Mouse (Mus musculus) G1E (cell line): ENCODE results near the gene Anxa6. TPM values are rescaled to one million over a fixed set of nuclear protein-coding genes. Genes with fewer than 3 reads are reported as not detected.
A peak's percentile ranks its signal among the peaks of the same experiment; 100 is the strongest.

Source experiments
- ATAC-seq: 2 replicates; pipeline ENCODE4 v1.8.0; 2016; ENCODE audit warnings: mild to moderate bottlenecking; ENCODE audit not compliant: insufficient number of reproducible peaks, poor library complexity, low FRiP score, severe bottlenecking; ENCODE audit errors: extremely low read depth
- DNase-seq: peaks from one replicate; pipeline ENCODE4 v3.0.0; 2012; ENCODE audit warnings: low spot score
- H3K27me3 ChIP-seq: 2 replicates; pipeline ENCODE4 v1.6.1; 2012; ENCODE audit warnings: mild to moderate bottlenecking, low read length, inconsistent platforms; ENCODE audit not compliant: insufficient read depth
- H3K36me3 ChIP-seq: replicated peaks from 2 replicates; pipeline ENCODE3; 2012; ENCODE audit warnings: mild to moderate bottlenecking, inconsistent platforms
- H3K4me1 ChIP-seq: 2 replicates; pipeline ENCODE4 v1.6.1; 2012; ENCODE audit warnings: low read depth, low read length, inconsistent platforms, mixed read lengths; ENCODE audit not compliant: insufficient read depth
- H3K4me3 ChIP-seq: 2 replicates; pipeline ENCODE4 v1.5.1; 2012; ENCODE audit warnings: low read depth, mild to moderate bottlenecking, inconsistent platforms, low read length, moderate library complexity, mixed read lengths
- H3K9me3 ChIP-seq: replicated peaks from 2 replicates; pipeline ENCODE4 v1.6.1; 2012; ENCODE audit warnings: inconsistent platforms
- CTCF ChIP-seq: IDR thresholded peaks from 2 replicates; pipeline ENCODE4 v1.5.1; 2012; ENCODE audit warnings: low read depth, low read length, inconsistent platforms, mixed read lengths
- GATA1 ChIP-seq: IDR thresholded peaks from 2 replicates; pipeline ENCODE4 v1.6.1; 2012; ENCODE audit warnings: borderline replicate concordance, low read length, inconsistent platforms, mixed read lengths
- GATA2 ChIP-seq: IDR thresholded peaks from 2 replicates; pipeline ENCODE4 v1.6.1; 2012; ENCODE audit warnings: low read depth, low read length, inconsistent platforms, borderline replicate concordance
- POLR2AphosphoS5 ChIP-seq: IDR thresholded peaks from 2 replicates; pipeline ENCODE4 v1.6.1; 2012; ENCODE audit warnings: low read depth, low read length, inconsistent platforms; ENCODE audit not compliant: insufficient replicate concordance
- TAL1 ChIP-seq: conservative IDR thresholded peaks from 2 replicates; pipeline ENCODE4 v1.6.1; 2012; ENCODE audit warnings: low read depth, low read length, inconsistent platforms, mixed read lengths
- polyA plus RNA-seq: library from polyadenylated mRNA; stranded (reverse); fragments of >175 nt; gene quantifications from 2 replicates; pipeline ENCODE4 v1.2.3, GENCODE M21; 2012
- total RNA-seq, 2 experiments: library from RNA; stranded (forward) in 1 of 2; stranded (reverse) in 1 of 2; fragments of 200-1000 nt in 1 of 2; fragments of >200 nt in 1 of 2; fragmentation: Nextera tagmentation in 1 of 2; gene quantifications; 2 replicates each; pipeline ENCODE4 v1.2.3; 2014 to 2017

Anxa6 gene
- total and polyA plus RNA-seq, 3 experiments: 0.04 to 0.87 TPM; not detected in 1

DNA sequence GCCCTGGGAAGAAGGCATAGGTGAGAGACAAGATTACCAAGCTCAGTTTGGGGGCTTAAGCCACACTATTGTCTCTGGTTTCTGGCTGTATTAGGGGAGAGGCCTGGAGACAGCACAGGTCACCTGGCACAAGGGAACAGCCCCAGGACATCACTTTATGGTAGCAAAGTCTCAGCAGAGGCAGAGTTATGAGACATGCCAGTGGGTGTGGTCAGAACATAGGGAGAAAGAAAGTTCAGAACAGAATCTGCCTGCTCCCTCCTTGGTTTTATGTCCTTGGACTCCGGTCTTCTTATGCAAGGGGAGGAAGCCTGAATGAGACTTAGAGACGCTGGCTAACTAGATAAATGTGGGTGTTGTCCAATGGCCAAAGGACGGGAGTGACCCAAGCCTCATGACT is 88.5 kb downstream of the Anxa6 start:
- Histone ChIP-seq H3K4me3 (no peak overlapping the region), H3K9me3 (no peaks in the 10 kb centered on the region), H3K27me3 (no peaks in the 10 kb centered on the region), H3K36me3 (peaks cover 68% of the 10 kb centered on the region), H3K4me1 (no peaks in the 10 kb centered on the region; the same call in 1 of the 2 replicates)
- DNase-seq (no peak), ATAC-seq (no peak)
- TF ChIP-seq TAL1 (no peak), GATA2 (no peak), POLR2AphosphoS5 (no peak), CTCF (no peak), GATA1 (no peak)

DNA sequence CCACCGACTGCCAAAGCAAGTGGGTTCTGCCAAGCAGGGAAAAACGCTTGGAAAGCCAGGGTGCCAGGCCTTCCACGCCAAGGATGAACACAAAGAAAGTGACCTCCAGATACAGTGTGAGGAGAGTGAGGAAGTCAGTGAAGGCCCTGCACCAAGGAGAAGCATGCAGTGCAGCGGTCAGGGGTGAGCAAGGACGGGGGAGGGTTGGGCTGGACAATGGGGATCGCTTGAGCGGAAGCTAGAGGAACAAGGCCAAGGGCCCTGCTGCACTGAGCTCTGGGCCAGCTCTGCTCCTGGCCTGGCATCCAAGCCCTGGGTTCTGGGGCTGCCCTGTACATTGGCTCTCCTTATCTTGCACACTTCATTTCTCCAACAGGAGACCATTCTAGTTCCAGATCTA is 93.2 kb downstream of the Anxa6 start:
- Histone ChIP-seq H3K9me3 (no peaks in the 10 kb centered on the region), H3K27me3 (no peaks in the 10 kb centered on the region), H3K4me1 (peaks cover 16% of the 10 kb centered on the region), H3K36me3 (peaks cover 87% of the 10 kb centered on the region), H3K4me3 (no peak overlapping the region)
- no peak for TF ChIP-seq POLR2AphosphoS5
- no peak for TF ChIP-seq GATA1
- no peak for TF ChIP-seq TAL1
- TF ChIP-seq CTCF: no peak
- TF ChIP-seq GATA2: no peak
- no peak for DNase-seq
- no peak for ATAC-seq

DNA sequence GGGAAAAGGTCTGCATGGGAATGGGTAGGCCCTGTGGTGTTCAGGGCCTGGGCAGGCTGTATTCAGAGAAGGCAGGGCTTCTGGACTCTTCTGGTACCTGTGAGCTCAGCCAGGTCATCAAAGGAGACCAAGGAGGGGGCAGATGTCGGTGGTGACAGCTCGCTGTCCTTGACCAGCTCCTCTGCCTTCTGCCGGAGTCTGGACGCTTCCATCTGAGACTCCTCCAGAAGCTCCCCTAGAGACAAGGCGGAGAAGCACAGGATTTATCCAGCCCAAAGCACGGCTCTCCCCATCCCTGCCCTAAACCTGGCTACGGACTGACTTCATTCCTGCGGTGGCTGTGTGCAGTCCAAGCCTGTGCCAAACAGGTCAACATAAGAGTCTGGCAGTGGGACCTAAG is 93.7 kb downstream of the Anxa6 start:
- DNase-seq: no peak
- H3K36me3 ChIP-seq: peaks cover 86% of the 10 kb centered on the region
- H3K27me3 ChIP-seq: no peaks in the 10 kb centered on the region
- no peak overlapping the region for H3K4me3 ChIP-seq
- no peaks in the 10 kb centered on the region for H3K9me3 ChIP-seq
- ATAC-seq: no peak
- TF ChIP-seq GATA1: no peak
- no peak for TF ChIP-seq CTCF
- no peak for TF ChIP-seq POLR2AphosphoS5
- no peak for TF ChIP-seq GATA2
- TF ChIP-seq TAL1: no peak
- peaks cover 16% of the 10 kb centered on the region for H3K4me1 ChIP-seq

DNA sequence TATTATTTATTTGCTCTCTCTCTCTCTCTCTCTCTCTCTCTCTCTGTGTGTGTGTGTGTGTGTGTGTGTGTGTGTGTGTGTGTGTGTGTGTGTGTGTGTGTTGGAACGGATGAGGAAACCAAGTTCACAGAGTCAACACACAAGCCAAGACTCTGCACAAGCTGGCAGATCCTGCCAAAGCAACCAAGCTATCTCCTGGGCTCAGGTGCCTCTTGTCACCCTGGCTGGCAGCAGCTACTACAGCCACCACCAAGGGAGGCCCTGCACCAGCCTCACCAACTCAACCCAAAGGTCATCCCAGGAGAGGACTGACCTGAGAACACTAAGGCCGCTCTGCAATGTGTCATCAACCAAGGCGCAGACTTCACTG is 96.5 kb downstream of the Anxa6 start:
- no peak for TF ChIP-seq TAL1
- no peak for TF ChIP-seq CTCF
- no peak for TF ChIP-seq GATA2
- TF ChIP-seq GATA1: no peak
- no peak for TF ChIP-seq POLR2AphosphoS5
- Histone ChIP-seq H3K9me3 (no peaks in the 10 kb centered on the region), H3K27me3 (no peaks in the 10 kb centered on the region), H3K36me3 (peaks cover 95% of the 10 kb centered on the region), H3K4me3 (no peak overlapping the region), H3K4me1 (peaks cover 16% of the 10 kb centered on the region)
- ATAC-seq (no peak), DNase-seq (no peak)

DNA sequence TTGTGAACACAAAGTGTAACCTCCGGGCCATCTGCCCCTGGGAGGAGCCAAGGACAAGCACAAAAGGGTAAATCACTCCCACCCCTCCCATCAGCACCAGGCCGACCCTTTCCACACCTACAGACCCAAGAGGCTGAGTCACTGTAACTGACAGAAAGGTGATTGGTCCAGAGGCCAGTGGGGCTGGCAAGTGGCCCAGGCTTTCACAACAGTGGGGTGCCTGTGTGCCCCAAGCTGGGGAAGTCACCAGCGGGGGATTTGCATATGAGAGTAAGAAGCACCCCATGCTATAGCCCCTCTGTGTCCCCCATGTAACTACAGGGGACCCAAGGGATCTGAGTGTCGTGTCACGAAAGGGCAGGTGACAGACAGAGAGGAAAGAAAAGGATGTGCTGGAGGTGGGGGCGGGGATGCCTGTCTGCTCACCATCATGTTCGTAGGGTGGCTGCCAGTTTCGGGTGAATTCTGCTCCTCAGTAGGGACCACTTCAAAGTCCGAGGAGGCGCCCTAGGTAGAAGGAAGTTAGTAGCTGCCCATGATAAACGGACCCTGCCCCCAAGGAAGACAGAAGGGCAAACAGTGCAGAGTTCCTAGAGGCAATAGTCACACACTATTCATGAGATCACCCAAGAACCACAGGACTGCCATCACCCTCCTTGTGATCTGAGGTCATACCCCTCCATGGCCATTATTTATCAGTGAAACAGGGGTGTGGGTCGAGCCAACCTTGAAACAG is 97.0 kb downstream of the Anxa6 start:
- Histone ChIP-seq H3K36me3 (peaks cover 95% of the 10 kb centered on the region), H3K27me3 (no peaks in the 10 kb centered on the region), H3K4me3 (peak overlapping the region; percentile 17; the same call in 1 of the 2 replicates), H3K9me3 (no peaks in the 10 kb centered on the region), H3K4me1 (peaks cover 16% of the 10 kb centered on the region)
- no peak for TF ChIP-seq GATA1
- no peak for TF ChIP-seq CTCF
- TF ChIP-seq GATA2: no peak
- no peak for TF ChIP-seq TAL1
- TF ChIP-seq POLR2AphosphoS5: no peak
- ATAC-seq (no peak), DNase-seq (peak; percentile 48)

DNA sequence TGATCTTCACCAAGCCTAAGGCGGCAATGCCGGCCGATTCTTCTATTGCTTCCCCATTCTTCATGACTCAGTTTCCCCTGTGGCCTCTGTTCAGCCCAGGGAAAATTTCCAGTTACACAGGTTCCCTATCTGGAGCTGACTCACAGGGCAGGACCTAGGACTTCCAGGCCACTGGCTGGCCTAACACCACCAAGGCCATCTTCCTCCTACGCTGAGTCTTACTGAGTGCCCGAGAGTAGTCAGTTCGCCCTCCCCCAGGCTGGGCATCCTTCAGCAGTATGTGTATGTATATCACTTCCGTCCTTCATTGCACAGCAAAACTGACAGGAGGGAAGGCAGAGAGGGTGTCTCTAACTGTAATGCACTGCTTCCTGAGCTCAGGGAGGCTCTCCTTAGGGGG is 99.0 kb downstream of the Anxa6 start:
- H3K27me3 ChIP-seq: no peaks in the 10 kb centered on the region
- TF ChIP-seq CTCF: no peak
- no peak for TF ChIP-seq GATA2
- TF ChIP-seq GATA1: no peak
- TF ChIP-seq TAL1: no peak
- no peak for TF ChIP-seq POLR2AphosphoS5
- H3K4me1 ChIP-seq: peaks cover 16% of the 10 kb centered on the region
- ATAC-seq (no peak), DNase-seq (no peak)
- no peaks in the 10 kb centered on the region for H3K9me3 ChIP-seq
- H3K36me3 ChIP-seq: peaks cover 95% of the 10 kb centered on the region
- H3K4me3 ChIP-seq: no peak overlapping the region

DNA sequence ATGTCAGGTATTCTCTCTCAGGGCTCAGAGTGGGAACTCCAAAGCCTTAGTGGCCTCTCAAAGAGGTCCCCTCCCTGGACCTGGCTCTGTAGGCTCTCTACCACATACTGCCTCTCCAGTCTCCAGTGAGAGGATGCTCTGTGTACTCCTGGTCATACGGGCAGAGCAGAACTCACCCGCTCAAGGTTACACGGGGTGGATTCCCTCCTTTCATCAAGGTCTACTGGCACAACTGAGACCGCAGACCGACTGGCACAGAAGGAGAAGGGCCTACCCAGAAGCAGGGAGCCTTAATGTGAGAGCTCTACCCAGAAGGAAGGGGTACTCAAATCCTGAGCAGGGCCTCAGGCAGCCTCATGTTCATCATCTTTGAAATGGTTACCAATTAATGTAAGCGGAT is 100.7 kb downstream of the Anxa6 start:
- Histone ChIP-seq H3K36me3 (peaks cover 96% of the 10 kb centered on the region), H3K4me3 (no peak overlapping the region), H3K9me3 (no peaks in the 10 kb centered on the region), H3K4me1 (peaks cover 16% of the 10 kb centered on the region), H3K27me3 (no peaks in the 10 kb centered on the region)
- no peak for ATAC-seq
- TF ChIP-seq POLR2AphosphoS5: no peak
- TF ChIP-seq GATA2: no peak
- no peak for TF ChIP-seq GATA1
- DNase-seq: no peak
